Mouse (Mus musculus): ENCODE measurements at regions not wholly inside any gene's neighbourhood (a gene's known extent, or its start where the extent isn't known, plus 50 kb on each side); places are given as distances from the start of the nearest gene placed in this dataset.

DNA sequence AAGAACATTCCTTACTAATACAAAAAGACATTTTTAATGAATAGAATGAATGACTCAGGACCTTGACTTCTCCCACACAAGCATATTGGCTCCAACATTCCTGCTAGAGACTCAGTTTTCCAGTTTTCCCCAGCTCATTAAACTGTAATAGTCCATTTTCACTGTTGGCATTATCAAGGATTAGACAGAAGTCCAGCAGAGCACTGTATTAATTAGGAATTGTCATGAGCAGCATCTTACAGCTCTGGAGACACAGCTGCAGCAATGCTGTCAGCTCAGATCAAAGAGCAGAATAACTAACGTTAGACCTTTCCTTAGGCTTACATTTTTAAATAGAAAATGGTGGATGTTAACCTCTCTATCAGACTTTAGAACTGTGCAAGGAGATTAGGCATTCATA, 419.5 kb upstream of the 2610001J05Rik start:
- TF ChIP-seq CTCF (IDR thresholded peaks at IDR 0.05; ENCODE audit: low read depth, low read length) (no peak), GATA2 (IDR thresholded peaks at IDR 0.05; ENCODE audit: borderline replicate concordance, low read depth, low read length) (no peak)
